ENCODE assay signal across 18 mouse cellular contexts in genomic region chr6:120115443-120115842, GRCm38 (mm10). TPM values are rescaled to one million over a fixed set of nuclear protein-coding genes. Genes with fewer than 3 reads are reported as not detected.
DNase-seq lines count a peak whose midpoint lies in the region; ATAC-seq lines count a peak whose summit lies in the region.
"Had no signal": no experiment of that assay in that cellular context is flagged by ENCODE, and none has a peak within 500 bp of the region (broad histone marks: within the 10 kb centered on the region; RNA-seq: fewer than 3 reads in every experiment).

No protein-coding gene starts in this region.

- H3K4me3 ChIP-seq in heart, embryonic 12.5 days, result no peak overlapping the region
- no peak overlapping the region for H3K4me3 ChIP-seq in limb, embryonic 12.5 days (replicated peaks)
- H3K4me3 ChIP-seq in limb, embryonic 10.5 days, result no peak overlapping the region
- H3K4me3 ChIP-seq in brown adipose tissue, adult 24 weeks (ENCODE audit: insufficient read depth, low read depth, low read length), result 0 out of 2 replicates have a peak overlapping the region, but pooled peaks have one; percentile 0
- H3K4me3 ChIP-seq in limb, embryonic 15.5 days, result no peak overlapping the region
- H3K4me3 ChIP-seq: embryonic facial prominence, embryonic 13.5 days; forebrain, embryonic 13.5 days; liver, embryonic 12.5 days; megakaryocyte, embryonic 14.5 days; neural tube, embryonic 15.5 days had no signal

- 56% methylated on average over 3 of the region's 3 CpGs for WGBS in heart, embryonic 12.5 days
- WGBS in limb, embryonic 12.5 days, result 52% methylated on average over 3 of the region's 3 CpGs
- WGBS in limb, embryonic 10.5 days, result 68% methylated on average over 3 of the region's 3 CpGs
- 49% methylated on average over 3 of the region's 3 CpGs for WGBS in limb, embryonic 15.5 days

- no peaks in the 10 kb centered on the region for H3K27me3 ChIP-seq in heart, embryonic 12.5 days (replicated peaks)
- no peaks in the 10 kb centered on the region for H3K27me3 ChIP-seq in limb, embryonic 12.5 days
- no peaks in the 10 kb centered on the region for H3K27me3 ChIP-seq in limb, embryonic 10.5 days (ENCODE audit: low read depth, poor library complexity, severe bottlenecking)
- no peaks in the 10 kb centered on the region for H3K27me3 ChIP-seq in limb, embryonic 15.5 days
- H3K27me3 ChIP-seq: embryonic facial prominence, embryonic 13.5 days; forebrain, embryonic 13.5 days; liver, embryonic 12.5 days; megakaryocyte, embryonic 14.5 days; neural tube, embryonic 15.5 days had no signal

- H3K36me3 ChIP-seq in heart, embryonic 12.5 days, result no peaks in the 10 kb centered on the region
- no peaks in the 10 kb centered on the region for H3K36me3 ChIP-seq in limb, embryonic 12.5 days
- no peaks in the 10 kb centered on the region for H3K36me3 ChIP-seq in limb, embryonic 10.5 days
- no peaks in the 10 kb centered on the region for H3K36me3 ChIP-seq in limb, embryonic 15.5 days
- H3K36me3 ChIP-seq: embryonic facial prominence, embryonic 13.5 days; liver, embryonic 12.5 days; neural tube, embryonic 15.5 days had no signal

- intact Hi-C loops in heart, postnatal 25 days (cut with DNase I), result loop anchor here (2.0 kb wide), 2 partner anchors 29 to 77 kb away; no protein-coding TSS in a partner anchor

- DNase-seq in heart, postnatal 25 days (ENCODE audit: low spot score), result no peak
- DNase-seq in limb, embryonic 10.5 days (ENCODE audit: low spot score), result no peak
- no peak for DNase-seq in ovary, postnatal 36 days (ENCODE audit: low spot score)
- DNase-seq: thymus, postnatal 4 days had no signal

- no peak overlapping the region for H3K9ac ChIP-seq in heart, embryonic 12.5 days
- H3K9ac ChIP-seq in limb, embryonic 12.5 days (replicated peaks), result no peak overlapping the region
- no peak overlapping the region for H3K9ac ChIP-seq in limb, embryonic 15.5 days
- H3K9ac ChIP-seq: forebrain, embryonic 13.5 days; liver, embryonic 12.5 days; neural tube, embryonic 15.5 days had no signal

- ATAC-seq in heart, embryonic 12.5 days (ENCODE audit: insufficient number of reproducible peaks, low FRiP score), result no peak
- ATAC-seq in limb, embryonic 12.5 days (ENCODE audit: insufficient number of reproducible peaks, insufficient read depth, low FRiP score, low TSS enrichment, low read depth), result no peak
- no peak for ATAC-seq in limb, embryonic 15.5 days (ENCODE audit: insufficient number of reproducible peaks, low FRiP score, low TSS enrichment, low read depth)
- ATAC-seq: forebrain, embryonic 13.5 days; liver, embryonic 12.5 days had no signal

- H3K4me1 ChIP-seq in heart, embryonic 12.5 days (replicated peaks), result peaks cover 46% of the 10 kb centered on the region
- H3K4me1 ChIP-seq in limb, embryonic 12.5 days (replicated peaks), result peaks cover 7% of the 10 kb centered on the region; the same call in 1 of the 2 replicates
- peaks cover 29% of the 10 kb centered on the region for H3K4me1 ChIP-seq in limb, embryonic 10.5 days
- peaks cover 26% of the 10 kb centered on the region for H3K4me1 ChIP-seq in brown adipose tissue, adult 24 weeks (ENCODE audit: control insufficient read depth, insufficient read depth, insufficient read length, low read length)
- peaks cover 27% of the 10 kb centered on the region for H3K4me1 ChIP-seq in limb, embryonic 15.5 days

- no peaks in the 10 kb centered on the region for H3K9me3 ChIP-seq in heart, embryonic 12.5 days (replicated peaks)
- no peaks in the 10 kb centered on the region for H3K9me3 ChIP-seq in limb, embryonic 12.5 days
- no peaks in the 10 kb centered on the region for H3K9me3 ChIP-seq in limb, embryonic 10.5 days (replicated peaks)
- H3K9me3 ChIP-seq in limb, embryonic 15.5 days, result no peaks in the 10 kb centered on the region
- H3K9me3 ChIP-seq: embryonic facial prominence, embryonic 13.5 days; forebrain, embryonic 13.5 days; liver, embryonic 12.5 days; megakaryocyte, embryonic 14.5 days; neural tube, embryonic 15.5 days had no signal

- H3K4me2 ChIP-seq in heart, embryonic 12.5 days, result no peak overlapping the region
- no peak overlapping the region for H3K4me2 ChIP-seq in limb, embryonic 12.5 days
- H3K4me2 ChIP-seq in limb, embryonic 15.5 days, result no peak overlapping the region
- H3K4me2 ChIP-seq: forebrain, embryonic 13.5 days; liver, embryonic 12.5 days; neural tube, embryonic 15.5 days had no signal

- peak overlapping the region; percentile 90 for H3K27ac ChIP-seq in heart, embryonic 12.5 days (ENCODE audit: poor library complexity, severe bottlenecking)
- peak overlapping the region; percentile 50; the same call in 1 of the 2 replicates for H3K27ac ChIP-seq in limb, embryonic 12.5 days
- no peak overlapping the region for H3K27ac ChIP-seq in limb, embryonic 10.5 days
- H3K27ac ChIP-seq in brown adipose tissue, adult 24 weeks (replicated peaks; ENCODE audit: low read depth, low read length), result peak overlapping the region; percentile 63
- H3K27ac ChIP-seq in limb, embryonic 15.5 days, result peak overlapping the region; percentile 79
- H3K27ac ChIP-seq: forebrain, embryonic 13.5 days; liver, embryonic 12.5 days; neural tube, embryonic 15.5 days had no signal

RNA-seq across cellular contexts. Expression of gene Ninj2, which starts 22.3 kb away (rescaled TPM):
- polyA plus RNA-seq in heart, embryonic 12.5 days (2016; fragmentation: Nextera tagmentation; extraction: Ambion mirVana), result not detected in 2 replicates
- total RNA-seq in heart, postnatal 25 days (2021), result not detected
- polyA plus RNA-seq in limb, embryonic 12.5 days (2016; fragmentation: Nextera tagmentation; extraction: Ambion mirVana), result not detected in 2 replicates
- polyA plus RNA-seq in limb, embryonic 10.5 days (2016; fragmentation: Nextera tagmentation; extraction: Ambion mirVana), result 0.31 TPM in 1 of 2 replicates, not detected in the other
- not detected in 2 replicates for polyA plus RNA-seq in brown adipose tissue, adult 24 weeks (2012; ENCODE audit: insufficient read depth, insufficient read length, missing spikeins)
- polyA plus RNA-seq in limb, embryonic 15.5 days (2015; fragmentation: Nextera tagmentation; extraction: Ambion mirVana), result 1.5 and 1.6 TPM in 2 replicates
- total RNA-seq: adrenal gland, postnatal 36 days; heart, adult 18-20 months; MEL had no signal
- polyA plus RNA-seq: C2C12; embryonic facial prominence, embryonic 13.5 days; forebrain, embryonic 13.5 days; liver, embryonic 12.5 days; stomach, postnatal 0 days had no signal
